Comparison of ENCODE assay signal across 8 mouse cellular contexts in the genomic region with DNA sequence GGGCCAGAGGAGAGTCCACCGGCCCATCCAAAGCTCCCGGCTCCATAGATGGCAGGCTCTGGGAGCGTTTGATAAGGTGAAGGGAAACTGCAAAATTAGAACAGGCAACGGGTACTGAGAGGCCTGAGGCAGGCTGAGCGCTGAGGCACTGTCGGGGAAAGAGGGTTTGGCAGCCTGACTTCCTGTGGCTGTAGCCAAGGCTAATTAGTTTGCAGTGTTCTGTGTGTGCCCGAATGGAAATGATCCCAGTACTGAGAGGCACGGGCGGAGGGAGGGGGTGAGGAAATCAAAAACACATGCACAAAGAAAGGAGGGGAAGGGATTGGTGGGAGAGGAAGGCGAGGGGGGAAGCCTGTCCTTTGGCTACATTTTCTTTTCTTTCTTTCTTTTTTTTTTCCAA.
A peak's percentile ranks its signal among the peaks of the same experiment; 100 is the strongest.
DNase-seq lines count a peak whose midpoint lies in the region; ATAC-seq and TF ChIP-seq lines count a peak whose summit lies in the region.

No protein-coding gene starts in this region.

- H3K36me3 ChIP-seq in lung, embryonic 16.5 days (ENCODE audit: control insufficient read depth, insufficient read depth, low read length), result no peaks in the 10 kb centered on the region
- no peaks in the 10 kb centered on the region for H3K36me3 ChIP-seq in forebrain, embryonic 12.5 days (replicated peaks)
- H3K36me3 ChIP-seq in midbrain, postnatal 0 days (ENCODE audit: insufficient read depth, low read length), result no peaks in the 10 kb centered on the region
- H3K36me3 ChIP-seq in thymus, adult 2 months (ENCODE audit: control insufficient read depth, insufficient read depth, low read length), result no peaks in the 10 kb centered on the region

- H3K4me3 ChIP-seq in lung, embryonic 16.5 days (ENCODE audit: low read length), result no peak overlapping the region
- H3K4me3 ChIP-seq in lung, adult 2 months (replicated peaks; ENCODE audit: extremely low read depth, low read depth, low read length), result no peak overlapping the region
- no peak overlapping the region for H3K4me3 ChIP-seq in forebrain, embryonic 12.5 days (replicated peaks)
- H3K4me3 ChIP-seq in layer of hippocampus, adult 2 months, result no peak overlapping the region
- no peak overlapping the region for H3K4me3 ChIP-seq in midbrain, postnatal 0 days (ENCODE audit: low read depth, low read length)
- H3K4me3 ChIP-seq in thymus, adult 2 months (ENCODE audit: control insufficient read depth, insufficient read depth, low read length), result no peak overlapping the region

- H3K9ac ChIP-seq in lung, embryonic 16.5 days (ENCODE audit: low read length), result no peak overlapping the region
- H3K9ac ChIP-seq in forebrain, embryonic 12.5 days, result no peak overlapping the region
- no peak overlapping the region for H3K9ac ChIP-seq in midbrain, postnatal 0 days (replicated peaks; ENCODE audit: low read length, poor library complexity, severe bottlenecking)

- no peaks in the 10 kb centered on the region for H3K4me1 ChIP-seq in lung, embryonic 16.5 days (replicated peaks; ENCODE audit: control insufficient read depth, insufficient read depth, low read length)
- H3K4me1 ChIP-seq in lung, adult 2 months (ENCODE audit: control insufficient read depth, insufficient read depth, low read length), result no peaks in the 10 kb centered on the region
- H3K4me1 ChIP-seq in forebrain, embryonic 12.5 days, result peaks cover 12% of the 10 kb centered on the region; the same call in 1 of the 2 replicates
- H3K4me1 ChIP-seq in midbrain, postnatal 0 days (ENCODE audit: insufficient read depth, low read length), result no peaks in the 10 kb centered on the region
- H3K4me1 ChIP-seq in thymus, adult 2 months (replicated peaks; ENCODE audit: control insufficient read depth, insufficient read depth, low read length), result no peaks in the 10 kb centered on the region

- H3K9me3 ChIP-seq in lung, embryonic 16.5 days (ENCODE audit: control insufficient read depth, low read length), result no peaks in the 10 kb centered on the region
- H3K9me3 ChIP-seq in forebrain, embryonic 12.5 days, result no peaks in the 10 kb centered on the region
- H3K9me3 ChIP-seq in midbrain, postnatal 0 days (ENCODE audit: low read length), result no peaks in the 10 kb centered on the region

- DNase-seq in lung, adult 2 months, result no peak
- DNase-seq in heart, postnatal 4 days, result peak; percentile 10
- peak; percentile 25 to 72 for DNase-seq in layer of hippocampus, adult 2 months (ENCODE audit: low spot score in 2 of 2)
- DNase-seq in midbrain, postnatal 0 days (ENCODE audit: low spot score), result peak; percentile 75
- no peak for DNase-seq in thymus, adult 2 months
- DNase-seq in urinary bladder, adult 18-20 months (ENCODE audit: low spot score in 2 of 2), result no peak

- ATAC-seq in lung, embryonic 16.5 days (ENCODE audit: low read depth), result peak; percentile 51
- peak; percentile 85 for ATAC-seq in forebrain, embryonic 12.5 days (ENCODE audit: low FRiP score)
- ATAC-seq in midbrain, postnatal 0 days (ENCODE audit: low FRiP score), result peak; percentile 78; the same call in 1 of the 2 replicates

- TF ChIP-seq CTCF in lung, adult 2 months (IDR thresholded peaks at IDR 0.05; ENCODE audit: insufficient read depth, low read length), result no peak
- no peak for TF ChIP-seq CTCF in layer of hippocampus, adult 2 months (conservative IDR thresholded peaks at IDR 0.05)
- TF ChIP-seq CTCF in midbrain, postnatal 0 days (IDR thresholded peaks at IDR 0.05), result no peak
- TF ChIP-seq CTCF in thymus, adult 2 months (IDR thresholded peaks at IDR 0.05; ENCODE audit: borderline replicate concordance, control insufficient read depth, extremely low read depth, insufficient read depth, low read length, poor library complexity), result no peak

- no peak for TF ChIP-seq POLR2A in lung, adult 2 months (IDR thresholded peaks at IDR 0.05; ENCODE audit: borderline replicate concordance, extremely low read depth, low read depth, low read length)
- TF ChIP-seq POLR2A in thymus, adult 2 months (IDR thresholded peaks at IDR 0.05; ENCODE audit: control insufficient read depth, extremely low read depth, insufficient read depth, low read length, poor library complexity), result no peak

- H3K27ac ChIP-seq in lung, embryonic 16.5 days (ENCODE audit: low read length), result no peak overlapping the region
- H3K27ac ChIP-seq in forebrain, embryonic 12.5 days, result no peak overlapping the region
- H3K27ac ChIP-seq in layer of hippocampus, adult 2 months, result peak overlapping the region; percentile 46; the same call in 1 of the 2 replicates
- no peak overlapping the region for H3K27ac ChIP-seq in midbrain, postnatal 0 days (ENCODE audit: low read depth, low read length)
- no peak overlapping the region for H3K27ac ChIP-seq in thymus, adult 2 months (ENCODE audit: control insufficient read depth, insufficient read depth, low read length)

- H3K4me2 ChIP-seq in lung, embryonic 16.5 days (ENCODE audit: low read depth, low read length), result no peak overlapping the region; the same call in 1 of the 2 replicates
- peak overlapping the region; percentile 36 for H3K4me2 ChIP-seq in forebrain, embryonic 12.5 days
- no peak overlapping the region for H3K4me2 ChIP-seq in midbrain, postnatal 0 days (ENCODE audit: low read depth, low read length, poor library complexity, severe bottlenecking)

- 19% methylated on average over 10 of the region's 10 CpGs for WGBS in lung, embryonic 16.5 days
- 25% methylated on average over 10 of the region's 10 CpGs for WGBS in lung, adult 2 months
- 12% methylated on average over 10 of the region's 10 CpGs for WGBS in forebrain, embryonic 12.5 days
- 21% methylated on average over 10 of the region's 10 CpGs for WGBS in midbrain, postnatal 0 days
- WGBS in thymus, adult 2 months, result 16% methylated on average over 10 of the region's 10 CpGs

- H3K27me3 ChIP-seq in lung, embryonic 16.5 days (ENCODE audit: control insufficient read depth, insufficient read depth, low read depth, low read length), result no peaks in the 10 kb centered on the region
- H3K27me3 ChIP-seq in forebrain, embryonic 12.5 days, result no peaks in the 10 kb centered on the region
- H3K27me3 ChIP-seq in midbrain, postnatal 0 days (ENCODE audit: insufficient read depth, low read length), result no peaks in the 10 kb centered on the region
- H3K27me3 ChIP-seq in thymus, adult 2 months (ENCODE audit: control insufficient read depth, insufficient read depth, low read length), result no peaks in the 10 kb centered on the region

Comparison
In these comparisons a context has a peak if more than half of its experiments do, and no peak if none do; other contexts are left out.
1. DNase-seq: peak in heart, postnatal 4 days (single experiment), layer of hippocampus, adult 2 months (2 of 2) and midbrain, postnatal 0 days (single experiment); none in lung, adult 2 months (single experiment), thymus, adult 2 months (single experiment) and urinary bladder, adult 18-20 months (0 of 2).
2. Peak in every context shown above with its lines, with median percentiles within 50 percentile points of each other: ATAC-seq.